Mouse (Mus musculus) spleen, adult 2 months (tissue): ENCODE measurements around the gene Ifnar2. TPM values are rescaled to one million over a fixed set of nuclear protein-coding genes. Genes with fewer than 3 reads are reported as not detected.

ENCODE experiments used
- DNase-seq, 2 experiments: peaks; one replicate each; pipeline versions ENCODE4 v3.0.0 to v3.0.0-alpha.2; 2012 to 2021; ENCODE audit warnings: low spot score in 2 of 2, low read depth in 1 of 2
- H3K27ac ChIP-seq: fragments of 200-500 bp; 2 replicates; pipeline ENCODE4 v1.5.1; 2012; ENCODE audit warnings: low read length, inconsistent platforms; ENCODE audit not compliant: insufficient read depth
- H3K27me3 ChIP-seq: fragments of 200-500 bp; 2 replicates; pipeline ENCODE4 v1.6.1; 2012; ENCODE audit warnings: mild to moderate bottlenecking, moderate library complexity, low read length, inconsistent platforms; ENCODE audit not compliant: control insufficient read depth, insufficient read depth
- H3K36me3 ChIP-seq: fragments of 200-500 bp; 2 replicates; pipeline ENCODE4 v1.6.1; 2012; ENCODE audit warnings: mild to moderate bottlenecking, low read length, inconsistent platforms; ENCODE audit not compliant: control insufficient read depth, insufficient read depth
- H3K4me1 ChIP-seq: fragments of 200-500 bp; 2 replicates; pipeline ENCODE4 v1.6.1; 2011; ENCODE audit warnings: inconsistent platforms; ENCODE audit not compliant: control insufficient read depth, insufficient read depth, insufficient read length
- H3K4me3 ChIP-seq: fragments of 200-500 bp; 2 replicates; pipeline ENCODE4 v1.5.1; 2011; ENCODE audit warnings: mild to moderate bottlenecking, inconsistent platforms; ENCODE audit not compliant: insufficient read depth, insufficient read length; ENCODE audit errors: extremely low read depth
- CTCF ChIP-seq: fragments of 200-500 bp; IDR thresholded peaks from 2 replicates; pipeline ENCODE4 v1.5.1; 2011; ENCODE audit warnings: mild to moderate bottlenecking, inconsistent platforms; ENCODE audit not compliant: insufficient read depth, insufficient read length, insufficient replicate concordance; ENCODE audit errors: extremely low read depth
- POLR2A ChIP-seq: fragments of 200-500 bp; IDR thresholded peaks from 2 replicates; pipeline ENCODE4 v1.6.1; 2011; ENCODE audit warnings: low read depth, low read length, inconsistent platforms
- WGBS: fragments of 180-500 bp; shearing (Covaris S2); methylation state at CpG from one replicate; pipeline ENCODE4 v1.1.7; 2018; 5-methylcytosine and 5-hydroxymethylcytosine counted together
- polyA plus RNA-seq: library from polyadenylated mRNA; depleted of rRNA; stranded (reverse); fragments of >200 nt; gene quantifications from 2 replicates; pipeline ENCODE4 v1.2.3, GENCODE M21; 2012

Gene Ifnar2
- polyA plus RNA-seq, 1 experiment, result 59.6 TPM

DNA sequence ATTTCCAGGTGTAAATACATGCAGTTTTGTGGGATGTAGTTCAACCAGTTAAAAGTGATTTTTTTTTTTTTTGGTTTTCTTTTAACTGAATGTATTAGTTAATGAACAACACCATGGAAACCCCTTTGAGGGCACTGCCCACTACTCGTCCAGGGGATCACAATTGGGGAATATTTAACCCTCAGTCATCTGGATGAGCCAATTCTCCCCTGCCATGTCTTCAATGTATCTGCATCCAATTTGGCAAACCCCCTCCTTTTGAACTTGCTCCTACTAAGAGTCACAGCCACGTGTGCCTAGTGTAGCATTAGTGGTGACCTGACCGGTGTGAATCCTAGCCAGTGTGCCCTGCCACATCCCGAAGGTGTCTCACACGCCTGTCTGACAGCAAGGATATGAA, 45.9 kb downstream of the Ifnar2 start:
- no peak overlapping the region for H3K4me3 ChIP-seq
- DNase-seq, result no peak
- WGBS, result 98% methylated on average over 5 of the region's 5 CpGs
- peaks cover 51% of the 10 kb centered on the region for H3K36me3 ChIP-seq
- H3K4me1 ChIP-seq, result peaks cover 14% of the 10 kb centered on the region; the same call in 1 of the 2 replicates
- no peaks in the 10 kb centered on the region for H3K27me3 ChIP-seq
- H3K27ac ChIP-seq, result no peak overlapping the region
- TF ChIP-seq POLR2A, result no peak
- TF ChIP-seq CTCF, result no peak

- Histone ChIP-seq H3K27me3 (no peaks in the 10 kb centered on the region), H3K27ac (no peak overlapping the region), H3K4me3 (no peak overlapping the region), H3K36me3 (peaks cover 46% of the 10 kb centered on the region), H3K4me1 (no peaks in the 10 kb centered on the region)
- TF ChIP-seq POLR2A (no peak), CTCF (no peak)
- 94% methylated on average over 6 of the region's 6 CpGs for WGBS
- no peak for DNase-seq
Measured at GRCm38 (mm10) chr16:91425816-91426215, 53.2 kb downstream of the Ifnar2 start.

GRCm38 (mm10) chr16:91426586-91426985, 54.0 kb downstream of the Ifnar2 start:
- H3K4me3 ChIP-seq, result no peak overlapping the region
- H3K27ac ChIP-seq, result no peak overlapping the region
- peaks cover 44% of the 10 kb centered on the region for H3K36me3 ChIP-seq
- TF ChIP-seq POLR2A (no peak), CTCF (no peak)
- no peaks in the 10 kb centered on the region for H3K4me1 ChIP-seq
- H3K27me3 ChIP-seq, result no peaks in the 10 kb centered on the region
- DNase-seq, result no peak
- WGBS, result 87% methylated on average over 4 of the region's 4 CpGs

GRCm38 (mm10) chr16:91427461-91427860, 54.9 kb downstream of the Ifnar2 start:
- Histone ChIP-seq H3K36me3 (peaks cover 36% of the 10 kb centered on the region), H3K4me3 (no peak overlapping the region), H3K27me3 (no peaks in the 10 kb centered on the region), H3K4me1 (peaks cover 5% of the 10 kb centered on the region; the same call in 1 of the 2 replicates), H3K27ac (no peak overlapping the region)
- no peak for DNase-seq
- WGBS, result 88% methylated on average over 5 of the region's 5 CpGs
- no peak for TF ChIP-seq POLR2A
- no peak for TF ChIP-seq CTCF

GRCm38 (mm10) chr16:91428259-91428865, 55.8 kb downstream of the Ifnar2 start:
- no peak overlapping the region for H3K27ac ChIP-seq

GRCm38 (mm10) chr16:91432720-91433328, 60.2 kb downstream of the Ifnar2 start:
- Histone ChIP-seq H3K4me1 (peaks cover 21% of the 10 kb centered on the region; the same call in 1 of the 2 replicates), H3K27ac (no peak overlapping the region), H3K27me3 (no peaks in the 10 kb centered on the region), H3K4me3 (no peak overlapping the region), H3K36me3 (no peaks in the 10 kb centered on the region)
- DNase-seq, result peak in 1 of 2 experiments; percentile 43
- TF ChIP-seq CTCF (no peak), POLR2A (no peak)
- WGBS, result 42% methylated on average over 5 of the region's 5 CpGs

More at GRCm38 (mm10) chr16:91428259-91428865, 55.8 kb downstream of the Ifnar2 start:
- Histone ChIP-seq H3K27me3 (no peaks in the 10 kb centered on the region), H3K4me3 (no peak overlapping the region), H3K36me3 (peaks cover 32% of the 10 kb centered on the region), H3K4me1 (peaks cover 13% of the 10 kb centered on the region; the same call in 1 of the 2 replicates)
- 91% methylated on average over 8 of the region's 8 CpGs for WGBS
- DNase-seq, result no peak
- TF ChIP-seq CTCF, result no peak
- no peak for TF ChIP-seq POLR2A
